Mouse (Mus musculus) liver, postnatal 0 days (tissue): ENCODE measurements at regions not wholly inside any gene's neighbourhood (a gene's known extent, or its start where the extent isn't known, plus 50 kb on each side); places are given as distances from the start of the nearest gene placed in this dataset.

ENCODE experiments used
- CTCF ChIP-seq: sonication (generic); IDR thresholded peaks from 2 replicates; pipeline ENCODE4 v1.5.1; 2016; ENCODE audit warnings: antibody characterized with exemption, low read depth
- EP300 ChIP-seq: IDR thresholded peaks from 2 replicates; pipeline ENCODE4 v1.6.1; 2016; ENCODE audit warnings: antibody characterized with exemption, low read depth, mild to moderate bottlenecking

DNA sequence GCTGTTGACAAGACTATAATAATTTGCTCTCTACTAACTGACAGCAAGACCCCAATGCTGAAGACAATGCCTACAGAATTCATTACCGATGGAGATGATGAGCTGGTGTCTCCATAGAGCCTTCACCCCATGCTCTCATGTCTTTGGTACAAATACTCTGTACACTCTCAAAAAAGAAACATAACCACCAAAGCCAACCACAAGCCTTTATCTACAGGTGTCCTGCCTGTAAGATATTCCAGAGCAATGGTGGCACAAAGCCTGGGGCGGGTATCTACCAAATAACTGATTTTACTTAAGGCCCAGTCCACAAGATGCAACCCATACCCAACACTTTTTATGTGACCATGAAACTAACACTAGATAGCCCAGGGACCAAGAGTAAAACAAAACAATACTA, 273.1 kb downstream of the Rpl36a-ps1 start:
- TF ChIP-seq CTCF (no peak), EP300 (no peak)
